Mouse (Mus musculus) small intestine, adult 2 months (tissue): ENCODE measurements around the gene Mrgprd.

Source experiments
- CTCF ChIP-seq: fragments of 200-500 bp; IDR thresholded peaks from 2 replicates; pipeline ENCODE4 v1.5.1; 2012; ENCODE audit warnings: low read depth, mild to moderate bottlenecking, control low read depth, inconsistent platforms, low read length, moderate library complexity, mixed read lengths; ENCODE audit not compliant: insufficient replicate concordance, insufficient read length; ENCODE audit errors: extremely low read depth
- POLR2A ChIP-seq: fragments of 200-500 bp; IDR thresholded peaks from 2 replicates; pipeline ENCODE4 v1.6.1; 2012; ENCODE audit warnings: low read depth, mild to moderate bottlenecking, control low read depth, inconsistent platforms, low read length, moderate library complexity

DNA sequence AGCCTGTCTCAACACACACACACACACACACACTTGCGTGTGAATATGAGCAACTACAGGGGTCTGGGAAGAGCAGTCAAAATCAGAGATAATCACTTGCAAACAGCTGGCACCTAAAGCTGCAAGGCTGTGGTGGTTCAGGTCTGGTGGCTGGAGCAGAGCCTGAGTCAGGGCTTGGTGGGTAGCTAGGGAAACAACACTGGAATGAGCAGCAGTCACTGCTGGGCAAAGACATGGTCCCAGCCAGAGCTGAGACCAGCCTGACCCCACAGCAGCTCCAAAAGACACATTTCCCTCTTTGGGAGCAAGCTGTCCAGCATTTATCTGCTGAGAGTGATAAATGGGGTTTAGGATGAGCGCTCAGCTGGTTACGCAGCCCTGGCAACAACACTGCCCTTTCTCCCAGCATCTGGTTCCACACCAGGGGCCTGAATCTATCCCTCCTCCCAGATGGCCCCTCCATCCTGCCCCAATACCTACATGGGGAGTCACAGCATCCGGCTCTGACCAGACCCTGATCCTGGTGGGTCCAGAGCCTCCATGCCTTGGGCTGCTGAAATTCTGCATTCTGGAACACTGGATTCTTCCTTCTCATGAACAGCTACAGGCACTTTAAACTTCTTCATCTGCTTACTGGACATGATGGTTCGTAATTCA is 25.7 kb downstream of the Mrgprd start:
- TF ChIP-seq CTCF: no peak
- TF ChIP-seq POLR2A: no peak
